Mouse (Mus musculus) layer of hippocampus, adult 6 months (tissue): ENCODE measurements around the gene 4930407I10Rik. TPM values are rescaled to one million over a fixed set of nuclear protein-coding genes. Genes with fewer than 3 reads are reported as not detected.

ENCODE experiments used
- long read RNA-seq, 2 experiments: library from polyadenylated mRNA; unstranded; transcript quantifications; one replicate each; pipeline ENCODE4 v2.0.0; 2019 to 2020
- polyA plus RNA-seq: library from polyadenylated mRNA; unstranded; fragments of <200 nt; fragmentation: Nextera tagmentation; gene quantifications from 2 replicates; pipeline ENCODE4 v1.2.3, GENCODE M21; 2021

The 4930407I10Rik gene
- polyA plus RNA-seq: not detected in 2 replicates
- long read RNA-seq, experiment 1: 0 reads
- long read RNA-seq, experiment 2: 0 reads

GRCm38 (mm10) chr15:82058719-82059201, at the start of gene 4930407I10Rik:
TSS of gene 4930407I10Rik (plus strand) at chr15:82059151.

DNA sequence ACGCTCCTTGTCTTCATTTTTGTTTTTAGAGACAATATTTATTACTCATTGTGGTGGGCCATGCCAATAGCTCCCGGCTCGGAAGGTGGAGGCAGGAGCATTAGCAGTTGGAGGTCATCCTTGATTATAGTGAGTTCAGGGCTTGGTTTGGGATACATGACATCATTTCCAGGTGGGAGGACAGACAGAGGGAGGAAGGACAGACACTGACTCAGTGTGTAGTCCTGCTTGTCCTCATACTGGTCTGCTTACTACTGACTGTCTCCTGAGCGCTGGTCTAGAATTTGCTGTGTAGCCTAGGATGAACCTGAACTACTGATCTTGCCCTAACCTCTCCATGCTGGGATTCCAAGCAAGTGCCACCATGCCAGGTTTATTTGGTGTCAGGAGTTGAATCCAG, 25.2 kb upstream of the 4930407I10Rik start, which contains the start of gene Desi1:
Gene Desi1 (minus strand): TSS at position 101 of the 400 bp plus-strand sequence.

GRCm38 (mm10) chr15:82047080-82047883, 11.7 kb upstream of the 4930407I10Rik start, which contains the start of gene Snu13:
TSS of gene Snu13 (minus strand) at chr15:82047598.

GRCm38 (mm10) chr15:82069898-82070297, 10.9 kb downstream of the 4930407I10Rik start, which contains the start of gene Mei1:
TSS of gene Mei1 (plus strand) at chr15:82069996.

Other genes with a start within 250 kb of the 4930407I10Rik start
- 6.9 and 7.7 TPM in 2 replicates for gene Tob2, start 200.4 kb upstream of the 4930407I10Rik start, polyA plus RNA-seq
- 58.8 and 68.0 TPM in 2 replicates for gene Phf5a, start 187.2 kb upstream of the 4930407I10Rik start, polyA plus RNA-seq
- gene Aco2, start 186.8 kb upstream of the 4930407I10Rik start, polyA plus RNA-seq: 353 and 383 TPM in 2 replicates
- 209 and 219 TPM in 2 replicates for gene Polr3h, start 132.9 kb upstream of the 4930407I10Rik start, polyA plus RNA-seq
- gene Csdc2, start 122.4 kb upstream of the 4930407I10Rik start, polyA plus RNA-seq: 51.3 and 65.8 TPM in 2 replicates
- 541 and 606 TPM in 2 replicates for gene Pmm1, start 98.2 kb upstream of the 4930407I10Rik start, polyA plus RNA-seq
- not detected in 2 replicates for gene 1700029P11Rik, start 78.6 kb upstream of the 4930407I10Rik start, polyA plus RNA-seq
- 15.6 and 17.5 TPM in 2 replicates for gene Xrcc6, start 71.3 kb upstream of the 4930407I10Rik start, polyA plus RNA-seq
- 47.9 and 57.1 TPM in 2 replicates for gene Desi1, start 25.3 kb upstream of the 4930407I10Rik start, polyA plus RNA-seq
- gene Snu13, start 11.6 kb upstream of the 4930407I10Rik start, polyA plus RNA-seq: 239 and 241 TPM in 2 replicates
- gene Mei1, start 10.8 kb downstream of the 4930407I10Rik start, polyA plus RNA-seq: 0.20 and 0.46 TPM in 2 replicates
- 5.4 and 5.5 TPM in 2 replicates for gene Ccdc134, start 68.8 kb downstream of the 4930407I10Rik start, polyA plus RNA-seq
- 50.4 and 52.5 TPM in 2 replicates for gene Srebf2, start 88.0 kb downstream of the 4930407I10Rik start, polyA plus RNA-seq
- gene Shisa8, start 153.7 kb downstream of the 4930407I10Rik start, polyA plus RNA-seq: 0.77 and 0.94 TPM in 2 replicates
- 0.36 and 0.52 TPM in 2 replicates for gene Tnfrsf13c, start 165.2 kb downstream of the 4930407I10Rik start, polyA plus RNA-seq
- gene Cenpm, start 185.6 kb downstream of the 4930407I10Rik start, polyA plus RNA-seq: 16.3 and 17.6 TPM in 2 replicates
- gene 1500009C09Rik, start 193.2 kb downstream of the 4930407I10Rik start, polyA plus RNA-seq: 24.5 and 34.8 TPM in 2 replicates
- 85.2 and 107 TPM in 2 replicates for gene Sept3, start 215.7 kb downstream of the 4930407I10Rik start, polyA plus RNA-seq
- not detected in 2 replicates for gene Wbp2nl, start 239.8 kb downstream of the 4930407I10Rik start, polyA plus RNA-seq